Mouse (Mus musculus) G1E (cell line): Measurements from ENCODE around the gene Shd. TPM values are rescaled to one million over a fixed set of nuclear protein-coding genes. Genes with fewer than 3 reads are reported as not detected.
A peak's percentile ranks its signal among the peaks of the same experiment; 100 is the strongest.

Experiments
- ATAC-seq: 2 replicates; pipeline ENCODE4 v1.8.0; 2016; ENCODE audit warnings: mild to moderate bottlenecking; ENCODE audit not compliant: insufficient number of reproducible peaks, poor library complexity, low FRiP score, severe bottlenecking; ENCODE audit errors: extremely low read depth
- DNase-seq: peaks from one replicate; pipeline ENCODE4 v3.0.0; 2012; ENCODE audit warnings: low spot score
- H3K27me3 ChIP-seq: 2 replicates; pipeline ENCODE4 v1.6.1; 2012; ENCODE audit warnings: mild to moderate bottlenecking, low read length, inconsistent platforms; ENCODE audit not compliant: insufficient read depth
- H3K36me3 ChIP-seq: replicated peaks from 2 replicates; pipeline ENCODE3; 2012; ENCODE audit warnings: mild to moderate bottlenecking, inconsistent platforms
- H3K4me1 ChIP-seq: 2 replicates; pipeline ENCODE4 v1.6.1; 2012; ENCODE audit warnings: low read depth, low read length, inconsistent platforms, mixed read lengths; ENCODE audit not compliant: insufficient read depth
- H3K4me3 ChIP-seq: 2 replicates; pipeline ENCODE4 v1.5.1; 2012; ENCODE audit warnings: low read depth, mild to moderate bottlenecking, inconsistent platforms, low read length, moderate library complexity, mixed read lengths
- H3K9me3 ChIP-seq: replicated peaks from 2 replicates; pipeline ENCODE4 v1.6.1; 2012; ENCODE audit warnings: inconsistent platforms
- CTCF ChIP-seq: IDR thresholded peaks from 2 replicates; pipeline ENCODE4 v1.5.1; 2012; ENCODE audit warnings: low read depth, low read length, inconsistent platforms, mixed read lengths
- GATA1 ChIP-seq: IDR thresholded peaks from 2 replicates; pipeline ENCODE4 v1.6.1; 2012; ENCODE audit warnings: borderline replicate concordance, low read length, inconsistent platforms, mixed read lengths
- GATA2 ChIP-seq: IDR thresholded peaks from 2 replicates; pipeline ENCODE4 v1.6.1; 2012; ENCODE audit warnings: low read depth, low read length, inconsistent platforms, borderline replicate concordance
- POLR2AphosphoS5 ChIP-seq: IDR thresholded peaks from 2 replicates; pipeline ENCODE4 v1.6.1; 2012; ENCODE audit warnings: low read depth, low read length, inconsistent platforms; ENCODE audit not compliant: insufficient replicate concordance
- TAL1 ChIP-seq: conservative IDR thresholded peaks from 2 replicates; pipeline ENCODE4 v1.6.1; 2012; ENCODE audit warnings: low read depth, low read length, inconsistent platforms, mixed read lengths
- polyA plus RNA-seq: library from polyadenylated mRNA; stranded (reverse); fragments of >175 nt; gene quantifications from 2 replicates; pipeline ENCODE4 v1.2.3, GENCODE M21; 2012
- total RNA-seq, 2 experiments: library from RNA; stranded (forward) in 1 of 2; stranded (reverse) in 1 of 2; fragments of 200-1000 nt in 1 of 2; fragments of >200 nt in 1 of 2; fragmentation: Nextera tagmentation in 1 of 2; gene quantifications; 2 replicates each; pipeline ENCODE4 v1.2.3; 2014 to 2017

Gene Shd
- total and polyA plus RNA-seq, 3 experiments: 0.33 TPM; not detected in 2

DNA sequence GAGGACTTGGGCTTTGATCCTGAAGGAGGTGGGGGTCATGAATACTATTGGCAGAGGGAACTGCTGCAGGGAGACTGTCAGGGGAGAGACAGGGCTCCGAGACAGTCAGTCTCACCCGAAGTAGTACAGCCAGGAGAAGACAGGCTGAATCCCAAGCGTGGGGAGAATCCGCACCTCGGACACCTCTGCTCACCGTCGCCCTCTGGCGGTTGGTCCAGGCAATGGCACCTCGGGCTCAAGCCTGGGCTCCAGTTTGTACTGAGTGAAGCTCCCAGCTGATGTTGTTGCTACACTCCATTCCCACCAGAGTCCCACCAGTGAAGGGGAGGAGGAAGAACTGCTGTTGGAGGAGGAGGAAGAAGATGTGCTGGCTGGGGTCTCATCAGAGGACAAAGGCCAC, 40.4 kb downstream of the Shd start:
- Histone ChIP-seq H3K27me3 (no peaks in the 10 kb centered on the region), H3K36me3 (peaks cover 44% of the 10 kb centered on the region), H3K9me3 (no peaks in the 10 kb centered on the region), H3K4me1 (peaks cover 42% of the 10 kb centered on the region), H3K4me3 (peak overlapping the region; percentile 92; the same call in 1 of the 2 replicates)
- peak; percentile 31 for DNase-seq
- TF ChIP-seq CTCF: peak; percentile 100
- TF ChIP-seq GATA1: no peak
- no peak for TF ChIP-seq GATA2
- no peak for TF ChIP-seq TAL1
- no peak for TF ChIP-seq POLR2AphosphoS5
- no peak for ATAC-seq

DNA sequence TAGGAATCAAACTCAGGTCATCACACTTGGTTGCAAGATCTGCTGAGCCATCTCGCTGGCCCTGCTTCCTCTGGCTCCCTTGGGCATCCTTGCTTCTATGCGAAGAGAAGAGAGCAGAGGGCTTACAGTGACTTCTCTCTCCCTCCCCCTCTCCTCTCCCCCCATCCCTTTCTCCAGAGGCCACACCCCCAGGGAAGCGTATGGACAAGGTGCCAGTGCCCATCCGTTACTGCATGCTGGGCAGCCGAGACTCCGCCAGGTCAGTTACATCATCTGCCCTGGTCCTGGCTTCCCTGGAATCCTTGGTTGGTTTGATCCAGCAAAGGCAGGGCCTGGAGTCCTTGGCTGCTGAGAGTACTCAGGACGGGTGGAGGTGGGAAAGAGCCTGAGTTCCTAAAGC, 41.2 kb downstream of the Shd start:
- TF ChIP-seq GATA2: no peak
- no peak for TF ChIP-seq CTCF
- no peak for TF ChIP-seq TAL1
- no peak for TF ChIP-seq POLR2AphosphoS5
- no peak for TF ChIP-seq GATA1
- no peak overlapping the region for H3K4me3 ChIP-seq
- H3K4me1 ChIP-seq: peaks cover 39% of the 10 kb centered on the region
- no peaks in the 10 kb centered on the region for H3K9me3 ChIP-seq
- ATAC-seq (no peak), DNase-seq (no peak)
- peaks cover 52% of the 10 kb centered on the region for H3K36me3 ChIP-seq
- H3K27me3 ChIP-seq: no peaks in the 10 kb centered on the region

DNA sequence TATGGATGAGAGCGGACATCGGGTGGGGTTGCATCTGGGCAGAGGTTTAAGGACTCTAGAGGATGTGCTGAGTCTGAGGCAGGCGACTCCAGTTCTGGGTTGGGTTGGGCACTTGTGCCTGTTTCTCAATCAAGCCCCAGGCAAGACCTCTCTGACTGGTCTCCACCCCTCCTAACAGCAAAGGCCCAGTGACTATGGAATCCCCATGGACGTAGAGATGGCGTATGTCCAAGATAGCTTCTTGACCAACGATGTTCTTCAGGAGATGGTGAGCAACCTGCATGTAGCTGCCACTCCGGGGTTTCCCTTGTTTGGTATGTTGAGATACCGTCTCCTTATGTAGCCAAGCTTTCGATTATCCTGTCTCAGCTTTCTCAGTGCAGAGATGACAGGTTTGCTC, 45.0 kb downstream of the Shd start:
- DNase-seq (no peak), ATAC-seq (no peak)
- Histone ChIP-seq H3K4me1 (peaks cover 23% of the 10 kb centered on the region), H3K27me3 (no peaks in the 10 kb centered on the region), H3K9me3 (no peaks in the 10 kb centered on the region), H3K4me3 (no peak overlapping the region), H3K36me3 (peaks cover 88% of the 10 kb centered on the region)
- TF ChIP-seq CTCF (no peak), GATA2 (no peak), TAL1 (no peak), GATA1 (no peak), POLR2AphosphoS5 (no peak)

DNA sequence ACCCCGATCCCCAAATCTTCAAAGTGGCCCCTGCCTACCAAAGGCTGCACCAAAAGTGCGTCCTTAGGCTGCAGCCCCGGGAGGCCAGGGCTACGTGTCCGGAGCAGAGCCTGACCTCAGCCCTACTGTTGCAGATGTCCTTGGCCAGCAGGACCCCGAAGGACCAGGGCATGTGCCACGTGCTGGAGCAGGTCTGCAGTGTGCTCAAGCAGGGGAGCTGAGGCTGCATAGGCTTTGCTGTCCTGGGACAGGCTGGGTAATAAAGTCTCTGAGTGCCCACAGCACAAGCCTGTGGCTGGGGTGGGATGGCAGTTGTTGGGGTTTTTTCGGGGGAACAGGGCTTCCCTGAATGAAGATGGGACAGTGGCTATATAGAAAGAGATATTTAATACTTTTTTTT, 46.1 kb downstream of the Shd start:
- no peak for DNase-seq
- no peaks in the 10 kb centered on the region for H3K9me3 ChIP-seq
- peaks cover 89% of the 10 kb centered on the region for H3K36me3 ChIP-seq
- TF ChIP-seq TAL1 (no peak), GATA1 (no peak), GATA2 (no peak), CTCF (no peak), POLR2AphosphoS5 (no peak)
- H3K27me3 ChIP-seq: no peaks in the 10 kb centered on the region
- ATAC-seq: no peak
- no peak overlapping the region for H3K4me3 ChIP-seq
- peaks cover 23% of the 10 kb centered on the region for H3K4me1 ChIP-seq

DNA sequence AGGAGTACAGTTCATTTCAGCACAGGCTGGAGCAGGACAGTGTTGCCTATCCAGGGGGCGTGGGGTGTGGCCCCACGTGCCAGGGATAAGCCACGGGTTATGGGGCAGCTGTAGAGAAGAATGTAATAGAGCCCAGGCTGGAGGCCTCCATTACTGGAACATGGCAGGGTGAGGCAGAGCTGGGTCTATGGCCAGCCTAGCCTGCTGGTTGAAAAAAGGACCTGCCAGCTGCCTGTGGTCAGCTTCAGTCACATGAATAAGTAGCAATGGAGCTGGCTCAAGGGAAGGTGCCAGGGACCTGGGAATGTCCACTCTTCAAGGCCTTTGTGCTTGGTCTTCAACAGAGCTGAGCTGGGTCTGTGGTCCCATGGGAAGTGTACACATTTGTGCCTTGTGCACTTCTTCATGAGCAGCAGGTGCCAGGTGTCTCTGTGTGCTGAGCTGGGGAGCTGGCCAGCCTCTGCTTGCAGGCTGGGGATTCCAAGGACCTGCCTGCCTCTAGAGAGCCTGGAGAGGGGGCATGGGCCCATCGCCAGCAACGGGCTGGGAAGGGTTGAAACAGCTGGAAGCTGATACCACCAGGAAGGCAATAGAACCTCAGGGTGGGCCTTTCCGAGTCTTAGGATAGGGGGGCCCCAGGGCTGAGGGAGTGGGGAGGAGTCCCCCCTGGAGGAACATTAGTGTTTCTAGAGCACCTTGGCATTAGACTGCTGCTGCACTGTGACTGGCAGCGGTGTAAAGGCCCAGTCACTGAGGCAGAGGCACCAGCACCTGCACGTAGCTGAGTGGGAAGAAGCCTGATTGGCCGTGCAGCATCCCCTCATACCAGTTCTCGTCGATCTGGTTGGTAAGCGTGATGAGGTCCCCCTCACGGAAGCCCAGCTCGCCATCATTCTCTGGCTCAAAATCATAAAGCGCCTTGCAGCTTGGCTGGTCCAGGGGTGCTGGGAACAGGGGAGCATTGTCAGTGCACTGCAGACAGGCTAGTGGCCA, 46.8 kb downstream of the Shd start:
- DNase-seq (no peak), ATAC-seq (no peak)
- H3K9me3 ChIP-seq: no peaks in the 10 kb centered on the region
- no peak overlapping the region for H3K4me3 ChIP-seq
- H3K4me1 ChIP-seq: peaks cover 29% of the 10 kb centered on the region
- TF ChIP-seq CTCF: no peak
- TF ChIP-seq GATA1: no peak
- no peak for TF ChIP-seq TAL1
- TF ChIP-seq POLR2AphosphoS5: no peak
- no peak for TF ChIP-seq GATA2
- peaks cover 89% of the 10 kb centered on the region for H3K36me3 ChIP-seq
- H3K27me3 ChIP-seq: no peaks in the 10 kb centered on the region

DNA sequence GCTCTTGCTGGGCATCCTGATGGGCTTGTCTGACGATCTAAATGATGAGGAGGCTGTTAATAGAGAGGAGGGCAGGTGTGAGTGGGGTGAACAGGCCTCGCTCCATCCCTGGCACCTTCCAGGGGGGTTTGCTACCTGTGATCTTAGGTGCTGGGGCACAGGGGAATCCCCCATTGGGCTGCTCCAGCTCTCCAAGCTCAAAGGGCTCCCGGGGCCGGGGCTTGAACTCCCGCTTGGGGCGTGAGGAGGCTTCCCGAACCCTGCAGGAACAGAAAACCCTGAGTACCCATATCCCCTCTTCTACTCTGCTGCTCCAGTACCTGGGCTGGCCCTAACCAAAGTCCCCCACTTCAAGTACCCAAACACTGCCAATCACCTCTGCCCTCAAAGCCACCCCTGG, 47.6 kb downstream of the Shd start:
- Histone ChIP-seq H3K36me3 (peaks cover 92% of the 10 kb centered on the region), H3K4me3 (no peak overlapping the region), H3K27me3 (no peaks in the 10 kb centered on the region), H3K9me3 (no peaks in the 10 kb centered on the region), H3K4me1 (peaks cover 32% of the 10 kb centered on the region)
- DNase-seq: no peak
- TF ChIP-seq POLR2AphosphoS5 (no peak), TAL1 (no peak), GATA1 (no peak), CTCF (no peak), GATA2 (no peak)
- ATAC-seq: no peak
